Mouse (Mus musculus) MN1 (cell line): ENCODE results near the gene Mindy1.
"Not testable (repeated sequence)": the region's sequence is repeated elsewhere in the genome, so short reads cannot be mapped to it uniquely, and the experiment has no call there.

Experiments used
- DNase-seq: peaks from one replicate; pipeline ENCODE4 v3.0.0-alpha.2; 2016; ENCODE audit warnings: low spot score

Mindy1 gene

DNA sequence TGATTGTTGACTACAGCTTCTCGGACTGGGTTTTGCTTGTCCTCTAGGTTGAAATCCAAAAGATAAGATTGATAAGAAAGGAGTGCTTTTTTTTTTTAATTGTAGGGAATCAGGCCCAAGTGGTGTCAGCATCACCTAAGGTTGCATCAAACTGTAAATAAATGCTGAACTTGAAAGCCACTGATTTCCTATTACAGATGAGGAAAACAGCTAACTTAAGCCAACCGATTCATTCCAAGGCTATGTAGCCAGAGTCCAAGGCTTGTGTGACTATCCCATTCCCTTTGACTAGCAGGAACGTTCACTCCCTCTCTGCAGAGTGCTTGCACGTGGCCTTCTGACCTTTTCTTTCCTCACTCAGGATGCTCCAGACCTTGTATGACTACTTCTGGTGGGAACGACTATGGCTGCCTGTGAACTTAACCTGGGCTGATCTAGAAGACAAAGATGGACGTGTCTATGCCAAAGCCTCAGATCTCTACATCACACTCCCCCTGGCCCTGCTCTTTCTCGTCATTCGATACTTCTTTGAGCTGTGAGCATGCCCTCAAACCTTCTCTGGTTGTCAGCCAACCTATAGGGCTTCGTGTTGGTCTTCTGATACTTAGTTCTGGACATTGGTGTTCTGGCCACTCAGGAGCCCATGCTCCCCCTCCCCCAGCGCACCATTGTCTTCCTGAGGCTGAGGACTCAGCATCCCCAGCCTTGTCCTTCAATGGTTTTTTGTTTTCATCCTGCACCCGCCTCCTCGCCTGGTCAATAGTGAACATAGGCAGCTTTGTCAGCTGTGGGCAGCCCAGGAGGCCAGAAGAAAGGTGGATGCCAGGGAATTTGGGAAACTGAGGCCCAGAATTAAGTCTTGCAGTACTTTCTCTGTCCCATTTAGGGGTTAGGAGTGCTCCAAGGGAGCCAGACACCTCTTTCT, 38.8 kb downstream of the Mindy1 start:
- no peak for DNase-seq

DNA sequence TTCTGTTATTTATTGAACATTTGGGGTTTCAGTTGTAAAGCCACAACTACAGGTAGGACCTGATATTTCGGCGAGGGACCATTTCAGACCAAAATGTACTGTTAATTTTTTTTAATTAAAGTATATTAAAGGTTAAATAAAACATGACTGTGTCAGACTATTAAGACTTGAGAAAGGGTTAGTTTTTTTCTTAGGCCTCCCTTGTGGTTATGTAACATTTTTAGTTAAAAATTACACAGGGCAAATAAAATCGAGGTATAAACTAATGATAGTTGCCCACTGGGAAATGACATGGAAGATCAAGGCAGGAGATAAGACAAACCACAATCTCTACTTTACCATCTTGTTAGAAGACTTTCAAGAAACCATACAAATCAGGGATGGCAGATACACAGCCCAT, 42.3 kb downstream of the Mindy1 start:
- DNase-seq, result no peak

DNA sequence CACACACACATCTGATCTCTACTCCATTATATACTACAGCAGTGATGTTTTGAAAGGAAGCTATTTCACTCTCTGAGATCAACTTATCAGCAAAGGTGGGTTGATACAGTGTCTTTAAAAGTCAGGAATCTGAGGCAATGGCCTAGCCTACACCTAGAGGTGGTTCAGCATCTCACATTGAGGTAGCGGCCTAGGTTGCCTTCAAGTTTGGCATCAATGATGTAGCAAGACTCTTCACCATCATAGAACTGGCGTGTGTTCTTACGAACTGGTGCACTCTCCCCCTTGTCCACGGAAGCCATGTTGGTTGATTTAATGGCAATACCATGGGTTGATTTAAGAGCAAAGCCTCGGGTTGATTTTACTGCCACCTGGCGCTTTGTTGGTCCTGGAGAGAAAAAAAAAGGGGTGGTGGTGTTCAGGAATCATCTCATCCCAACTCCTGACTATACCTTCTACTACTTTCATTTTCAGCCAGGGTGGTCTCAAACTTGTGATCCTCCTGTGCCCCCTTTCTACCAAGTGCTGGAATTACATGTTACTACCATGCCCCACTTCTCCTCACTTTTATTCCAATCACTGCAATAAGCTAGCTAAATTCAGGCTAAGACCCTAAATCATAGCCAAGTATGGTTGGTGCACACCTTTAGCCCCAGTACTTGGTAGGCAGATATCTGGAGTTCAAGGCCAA, 43.5 kb downstream of the Mindy1 start:
- DNase-seq, result no peak

DNA sequence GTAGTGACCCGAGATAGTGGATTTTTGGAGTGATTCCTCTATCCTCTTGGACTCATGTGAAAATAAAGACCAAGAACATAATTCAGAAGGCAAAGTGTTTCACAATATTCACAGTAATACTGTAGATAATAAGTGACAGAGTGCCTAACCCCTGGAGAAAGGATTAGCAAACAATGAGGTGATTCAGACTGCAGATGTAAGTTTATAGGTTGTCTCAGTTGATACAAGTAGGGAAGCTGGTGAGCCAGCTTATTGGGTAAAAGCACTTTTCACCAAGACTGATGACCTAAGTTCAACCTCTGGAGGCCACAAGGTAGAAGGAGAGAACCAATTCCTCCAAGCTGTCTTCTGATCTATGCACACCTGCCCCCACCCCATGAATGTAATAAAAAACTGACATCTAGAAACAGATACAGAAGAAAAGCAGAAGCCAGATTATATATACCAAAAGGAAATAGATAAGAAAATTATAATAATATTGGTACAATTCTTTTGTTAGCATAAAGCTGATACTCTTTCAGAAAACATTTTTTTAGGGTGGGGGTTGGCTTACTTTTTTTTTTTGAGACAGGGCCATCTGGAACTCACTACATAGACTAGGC, 47.8 kb downstream of the Mindy1 start:
- no peak for DNase-seq

DNA sequence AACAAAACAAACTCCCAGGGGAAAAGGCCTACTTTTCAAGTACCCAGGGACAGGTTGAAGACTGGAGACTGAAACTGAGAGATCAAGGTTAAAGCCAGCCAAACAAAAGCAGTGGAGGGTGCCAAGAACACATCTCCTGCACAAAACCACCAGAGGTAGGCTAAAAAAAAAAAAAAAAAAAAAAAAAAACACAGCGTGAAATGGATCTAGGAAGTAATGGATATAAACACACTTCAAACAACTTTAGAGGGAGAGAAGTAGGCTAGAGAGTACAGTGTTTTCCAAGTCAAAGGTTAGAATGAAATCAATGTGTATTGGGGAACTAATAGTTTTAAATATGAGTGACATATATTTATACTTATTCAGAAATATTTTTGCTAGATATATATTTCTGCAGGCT, 50.4 kb downstream of the Mindy1 start:
- DNase-seq, result no peak

DNA sequence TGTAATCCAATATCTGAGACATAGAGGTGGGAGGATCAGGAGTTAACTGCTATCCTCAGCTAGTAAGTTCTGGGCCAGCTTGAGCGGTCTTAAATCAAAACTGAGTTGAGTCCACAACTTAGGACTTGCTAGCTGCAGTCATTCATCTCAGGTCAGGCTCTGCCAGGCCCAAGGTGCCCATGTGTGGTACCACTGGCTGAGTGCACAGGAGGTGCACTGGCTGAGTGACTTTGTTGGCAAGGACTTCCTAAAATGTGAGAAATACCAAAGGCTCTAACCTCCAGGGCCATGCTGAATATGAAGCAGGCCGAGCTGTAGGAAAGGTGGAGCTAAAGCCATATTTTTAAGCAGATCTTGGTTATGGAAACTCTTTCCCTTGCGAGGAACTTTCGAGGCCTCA, 56.2 kb downstream of the Mindy1 start:
- DNase-seq, result no peak

DNA sequence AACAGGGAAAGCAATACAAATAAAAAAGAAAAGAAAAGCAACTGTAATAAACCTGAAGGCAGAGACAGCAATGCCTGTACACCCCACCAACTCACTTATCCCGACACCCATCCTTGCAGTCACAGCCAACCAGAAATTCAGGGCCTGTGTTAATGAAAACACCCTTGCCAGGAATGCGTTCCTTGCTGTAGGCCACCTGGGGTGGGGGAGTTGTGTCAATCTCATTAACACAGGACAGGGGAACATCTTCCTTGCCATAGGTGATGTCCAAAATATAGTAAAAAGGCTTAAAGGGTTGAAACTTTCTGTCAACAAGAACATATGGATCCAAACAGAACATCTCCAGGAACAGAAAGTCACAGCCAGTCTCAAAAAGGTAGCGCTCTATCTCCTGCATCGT, 57.1 kb downstream of the Mindy1 start:
- DNase-seq, result no peak

DNA sequence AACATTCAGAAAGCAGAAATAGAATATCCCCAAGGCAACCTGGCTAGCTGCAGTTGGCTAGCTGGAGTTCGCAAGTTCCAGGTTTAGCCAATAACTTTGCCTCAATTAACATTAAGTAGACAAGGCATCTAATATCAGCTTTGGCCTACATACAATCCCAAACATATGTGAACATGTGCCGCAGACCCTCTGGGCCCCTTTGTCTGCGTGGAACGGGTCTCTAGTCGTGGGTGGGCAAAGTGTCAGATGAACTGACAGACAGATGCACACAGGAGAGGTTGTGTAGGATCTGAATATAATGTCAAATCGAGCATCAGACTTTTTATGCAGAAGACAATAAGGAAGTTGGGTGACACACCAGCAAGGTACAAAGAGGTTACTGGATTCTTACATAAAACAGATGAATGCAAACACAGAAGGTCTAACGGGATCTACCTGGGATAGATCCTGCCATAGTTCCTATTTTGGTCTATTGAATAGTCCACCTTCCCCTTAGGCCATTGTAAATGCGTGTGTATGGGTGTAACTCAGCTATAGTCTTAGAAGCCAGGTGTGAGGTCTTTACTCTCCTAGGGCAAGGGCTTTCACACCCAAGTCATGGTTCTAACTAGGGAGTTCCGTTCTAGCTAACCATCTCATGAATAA, 62.3 kb downstream of the Mindy1 start:
- DNase-seq, result not testable (repeated sequence)
